8 mouse cellular contexts compared by ENCODE assay signal in genomic region chr13:22006334-22007120, GRCm38 (mm10). TPM values are rescaled to one million over a fixed set of nuclear protein-coding genes. Genes with fewer than 3 reads are reported as not detected.
DNase-seq lines count a peak whose midpoint lies in the region; ATAC-seq and TF ChIP-seq lines count a peak whose summit lies in the region.

No protein-coding gene starts in this region.

- peak overlapping the region; percentile 90 for H3K4me2 ChIP-seq in forebrain, embryonic 14.5 days (ENCODE audit: low read length)

- no peak overlapping the region for H3K27ac ChIP-seq in forebrain, embryonic 14.5 days (ENCODE audit: low read depth, low read length)
- H3K27ac ChIP-seq in kidney, adult 2 months (ENCODE audit: insufficient read depth, low read depth, low read length): no peak overlapping the region

- peak; percentile 86 for ATAC-seq in forebrain, embryonic 14.5 days

- no peaks in the 10 kb centered on the region for H3K9me3 ChIP-seq in forebrain, embryonic 14.5 days (replicated peaks; ENCODE audit: control insufficient read depth, low read length)

- peak overlapping the region; percentile 49 for H3K4me3 ChIP-seq in forebrain, embryonic 14.5 days (ENCODE audit: low read depth, low read length)
- peak overlapping the region; percentile 40 for H3K4me3 ChIP-seq in kidney, adult 2 months (ENCODE audit: insufficient read depth, low read depth, low read length)

- no peaks in the 10 kb centered on the region for H3K36me3 ChIP-seq in forebrain, embryonic 14.5 days (ENCODE audit: control insufficient read depth, insufficient read depth, low read length)
- no peaks in the 10 kb centered on the region for H3K36me3 ChIP-seq in kidney, adult 2 months (ENCODE audit: control insufficient read depth, insufficient read depth, low read length)

- peak; percentile 83 for DNase-seq in CD4-positive helper T cell, adult 2 months (ENCODE audit: low read depth, low spot score)
- peak; percentile 56 for DNase-seq in T-cell, adult 2 months (ENCODE audit: low spot score)
- DNase-seq in forebrain, embryonic 14.5 days (ENCODE audit: low spot score): peak; percentile 43
- peak; percentile 51 for DNase-seq in kidney, adult 2 months
- DNase-seq in lung, postnatal 10 days: peak; percentile 72
- DNase-seq in retina, embryonic 14.5 days (ENCODE audit: low spot score): peak; percentile 74
- DNase-seq in right cerebral cortex, adult 18-20 months: no peak
- no peak for DNase-seq in cerebellum, adult 8-10 months

- peaks cover 92% of the 10 kb centered on the region for H3K27me3 ChIP-seq in forebrain, embryonic 14.5 days (replicated peaks; ENCODE audit: control insufficient read depth, insufficient read depth, low read length)
- peaks cover 12% of the 10 kb centered on the region for H3K27me3 ChIP-seq in kidney, adult 2 months (replicated peaks; ENCODE audit: control insufficient read depth, insufficient read depth, low read length)

- peak overlapping the region; percentile 56 for H3K9ac ChIP-seq in forebrain, embryonic 14.5 days (ENCODE audit: low read length)

- H3K4me1 ChIP-seq in forebrain, embryonic 14.5 days (ENCODE audit: control insufficient read depth, insufficient read depth, low read length): peaks cover 8% of the 10 kb centered on the region
- H3K4me1 ChIP-seq in kidney, adult 2 months (ENCODE audit: control insufficient read depth, insufficient read depth, low read length): 0 out of 2 replicates have a peak, but pooled peaks cover 3% of the 10 kb centered on the region

- no peak for TF ChIP-seq CTCF in kidney, adult 2 months (conservative IDR thresholded peaks at IDR 0.05; ENCODE audit: insufficient read depth, insufficient read length, low read depth, low read length)

- no peak for TF ChIP-seq POLR2A in kidney, adult 2 months (IDR thresholded peaks at IDR 0.05; ENCODE audit: low read depth, low read length)

- WGBS in forebrain, embryonic 14.5 days: under 1% methylated on average over 38 of the region's 38 CpGs
- 1% methylated on average over 38 of the region's 38 CpGs for WGBS in kidney, adult 2 months

RNA-seq across cellular contexts. Expression of gene Prss16, which starts 3.0 kb away (rescaled TPM):
- polyA plus RNA-seq in forebrain, embryonic 14.5 days (2014; fragmentation: Nextera tagmentation; extraction: Ambion mirVana): 0.10 TPM in 1 of 2 replicates, not detected in the other
- polyA plus RNA-seq in kidney, adult 2 months (2012; rRNA removed): 0.22 TPM in 1 of 2 replicates, not detected in the other

RNA-seq across cellular contexts. Expression of gene Pom121l2, which starts 25.5 kb away (rescaled TPM):
- polyA plus RNA-seq in forebrain, embryonic 14.5 days (2014; fragmentation: Nextera tagmentation; extraction: Ambion mirVana): 0.14 TPM in 1 of 2 replicates, not detected in the other
- polyA plus RNA-seq in kidney, adult 2 months (2012; rRNA removed): 0.04 and 0.06 TPM in 2 replicates

RNA-seq across cellular contexts. Expression of gene Hist1h2ah, which starts 28.8 kb away (rescaled TPM):
- 4.8 and 8.3 TPM in 2 replicates for polyA plus RNA-seq in forebrain, embryonic 14.5 days (2014; fragmentation: Nextera tagmentation; extraction: Ambion mirVana)
- polyA plus RNA-seq in kidney, adult 2 months (2012; rRNA removed): 0.95 and 3.4 TPM in 2 replicates

RNA-seq across cellular contexts. Expression of gene Hist1h2bk, which starts 29.1 kb away (rescaled TPM):
- 2.5 and 3.5 TPM in 2 replicates for polyA plus RNA-seq in forebrain, embryonic 14.5 days (2014; fragmentation: Nextera tagmentation; extraction: Ambion mirVana)
- 4.2 and 6.0 TPM in 2 replicates for polyA plus RNA-seq in kidney, adult 2 months (2012; rRNA removed)

RNA-seq across cellular contexts. Expression of gene Hist1h4i, which starts 34.6 kb away (rescaled TPM):
- polyA plus RNA-seq in forebrain, embryonic 14.5 days (2014; fragmentation: Nextera tagmentation; extraction: Ambion mirVana): 14.0 and 18.0 TPM in 2 replicates
- 10.5 and 12.5 TPM in 2 replicates for polyA plus RNA-seq in kidney, adult 2 months (2012; rRNA removed)

Comparison
In these comparisons a context has a peak if more than half of its experiments do, and no peak if none do; other contexts are left out.
1. DNase-seq: peak in CD4-positive helper T cell, adult 2 months (single experiment), T-cell, adult 2 months (single experiment), forebrain, embryonic 14.5 days (single experiment), kidney, adult 2 months (single experiment), lung, postnatal 10 days (single experiment) and retina, embryonic 14.5 days (single experiment); none in right cerebral cortex, adult 18-20 months (single experiment) and cerebellum, adult 8-10 months (single experiment).